Mouse (Mus musculus) megakaryocyte, embryonic 14.5 days (primary cell): ENCODE measurements around the gene 2010315B03Rik.

ENCODE experiments used
- FLI1 ChIP-seq: IDR thresholded peaks from 2 replicates; pipeline ENCODE4 v1.6.1; 2012; ENCODE audit warnings: low read length, inconsistent platforms, mixed read lengths
- GATA1 ChIP-seq: IDR thresholded peaks from 3 replicates; pipeline ENCODE4 v1.6.1; 2012; ENCODE audit warnings: mixed read lengths, low read length, inconsistent platforms, borderline replicate concordance

- no peak for TF ChIP-seq GATA1
- no peak for TF ChIP-seq FLI1
These were observed 61.1 kb downstream of the 2010315B03Rik start for GRCm38 (mm10) chr9:124251438-124251837.
